Mouse (Mus musculus) midbrain, postnatal 0 days (tissue): ENCODE measurements around the gene Haus8. TPM values are rescaled to one million over a fixed set of nuclear protein-coding genes. Genes with fewer than 3 reads are reported as not detected.

ENCODE experiments used
- polyA plus RNA-seq: library from polyadenylated mRNA; unstranded; fragments of >200 nt; fragmentation: Nextera tagmentation; extraction: Ambion mirVana; gene quantifications from 2 replicates; pipeline ENCODE4 v1.2.1, GENCODE M21; 2015
- total RNA-seq: library from RNA; depleted of rRNA; stranded (reverse); fragments of >200 nt; gene quantifications from 2 replicates; pipeline ENCODE4 v1.2.3, GENCODE M21; 2014; rRNA removed

Gene Haus8
- total and polyA plus RNA-seq, 2 experiments from 2014 or later: 26.2 to 46.2 TPM

Other genes with a start within 250 kb of the Haus8 start
- gene Myo9b, start 220 bp downstream of the Haus8 start, total RNA-seq: 32.3 and 58.1 TPM in 2 replicates
- gene Myo9b, start 220 bp downstream of the Haus8 start, polyA plus RNA-seq: 6.9 and 7.6 TPM in 2 replicates
- gene Use1, start 93.9 kb upstream of the Haus8 start, total RNA-seq: 131 and 140 TPM in 2 replicates
- 132 and 136 TPM in 2 replicates for gene Use1, start 93.9 kb upstream of the Haus8 start, polyA plus RNA-seq
- 9.4 and 10.5 TPM in 2 replicates for gene Ocel1, start 98.4 kb upstream of the Haus8 start, total RNA-seq
- 5.4 and 5.5 TPM in 2 replicates for gene Ocel1, start 98.4 kb upstream of the Haus8 start, polyA plus RNA-seq
- gene Nr2f6, start 109.0 kb upstream of the Haus8 start, total RNA-seq: 95.6 and 106 TPM in 2 replicates
- 31.1 and 32.9 TPM in 2 replicates for gene Nr2f6, start 109.0 kb upstream of the Haus8 start, polyA plus RNA-seq
- 3.0 and 4.4 TPM in 2 replicates for gene Ushbp1, start 122.9 kb upstream of the Haus8 start, total RNA-seq
- gene Ushbp1, start 122.9 kb upstream of the Haus8 start, polyA plus RNA-seq: 3.9 and 4.3 TPM in 2 replicates
- 78.1 and 124 TPM in 2 replicates for gene Babam1, start 123.9 kb upstream of the Haus8 start, total RNA-seq
- gene Babam1, start 123.9 kb upstream of the Haus8 start, polyA plus RNA-seq: 90.2 and 98.4 TPM in 2 replicates
- 1.2 and 2.2 TPM in 2 replicates for gene Ankle1, start 133.1 kb upstream of the Haus8 start, total RNA-seq
- 1.1 and 1.2 TPM in 2 replicates for gene Ankle1, start 133.1 kb upstream of the Haus8 start, polyA plus RNA-seq
- gene Abhd8, start 190.7 kb upstream of the Haus8 start, total RNA-seq: 289 and 323 TPM in 2 replicates
- gene Abhd8, start 190.7 kb upstream of the Haus8 start, polyA plus RNA-seq: 205 and 213 TPM in 2 replicates
- 105 and 119 TPM in 2 replicates for gene Mrpl34, start 192.0 kb upstream of the Haus8 start, total RNA-seq
- 163 and 165 TPM in 2 replicates for gene Mrpl34, start 192.0 kb upstream of the Haus8 start, polyA plus RNA-seq
- gene Dda1, start 196.3 kb upstream of the Haus8 start, total RNA-seq: 187 and 211 TPM in 2 replicates
- 267 and 269 TPM in 2 replicates for gene Dda1, start 196.3 kb upstream of the Haus8 start, polyA plus RNA-seq
- gene Ano8, start 213.0 kb upstream of the Haus8 start, total RNA-seq: 81.6 and 82.2 TPM in 2 replicates
- gene Ano8, start 213.0 kb upstream of the Haus8 start, polyA plus RNA-seq: 5.4 and 5.6 TPM in 2 replicates
- 28.0 and 31.5 TPM in 2 replicates for gene Gtpbp3, start 215.2 kb upstream of the Haus8 start, total RNA-seq
- gene Gtpbp3, start 215.2 kb upstream of the Haus8 start, polyA plus RNA-seq: 11.4 and 11.5 TPM in 2 replicates
- gene Plvap, start 238.8 kb upstream of the Haus8 start, total RNA-seq: 4.8 and 7.6 TPM in 2 replicates
- gene Plvap, start 238.8 kb upstream of the Haus8 start, polyA plus RNA-seq: 9.0 and 10.4 TPM in 2 replicates